Mouse (Mus musculus): Measurements from ENCODE around the gene Hcrt.

Hcrt gene

GRCm38 (mm10) chr11:100711783-100712615, 50.7 kb downstream of the Hcrt start, which contains the start of gene Kat2a:
Gene Kat2a (minus strand): TSS chr11:100712465.
- DNase-seq (ENCODE audit: low read depth), result peak; percentile 78

Data from induced T-regulatory cell, adult 2 months (primary cell).